Mouse (Mus musculus) fat pad, adult 2 months (tissue): ENCODE measurements at regions not wholly inside any gene's neighbourhood (a gene's known extent, or its start where the extent isn't known, plus 50 kb on each side); places are given as distances from the start of the nearest gene placed in this dataset.

Experiments used
- DNase-seq: peaks from one replicate; pipeline ENCODE4 v3.0.0-alpha.2; 2011; ENCODE audit warnings: low read depth, low spot score; ENCODE audit errors: extremely low read depth

DNA sequence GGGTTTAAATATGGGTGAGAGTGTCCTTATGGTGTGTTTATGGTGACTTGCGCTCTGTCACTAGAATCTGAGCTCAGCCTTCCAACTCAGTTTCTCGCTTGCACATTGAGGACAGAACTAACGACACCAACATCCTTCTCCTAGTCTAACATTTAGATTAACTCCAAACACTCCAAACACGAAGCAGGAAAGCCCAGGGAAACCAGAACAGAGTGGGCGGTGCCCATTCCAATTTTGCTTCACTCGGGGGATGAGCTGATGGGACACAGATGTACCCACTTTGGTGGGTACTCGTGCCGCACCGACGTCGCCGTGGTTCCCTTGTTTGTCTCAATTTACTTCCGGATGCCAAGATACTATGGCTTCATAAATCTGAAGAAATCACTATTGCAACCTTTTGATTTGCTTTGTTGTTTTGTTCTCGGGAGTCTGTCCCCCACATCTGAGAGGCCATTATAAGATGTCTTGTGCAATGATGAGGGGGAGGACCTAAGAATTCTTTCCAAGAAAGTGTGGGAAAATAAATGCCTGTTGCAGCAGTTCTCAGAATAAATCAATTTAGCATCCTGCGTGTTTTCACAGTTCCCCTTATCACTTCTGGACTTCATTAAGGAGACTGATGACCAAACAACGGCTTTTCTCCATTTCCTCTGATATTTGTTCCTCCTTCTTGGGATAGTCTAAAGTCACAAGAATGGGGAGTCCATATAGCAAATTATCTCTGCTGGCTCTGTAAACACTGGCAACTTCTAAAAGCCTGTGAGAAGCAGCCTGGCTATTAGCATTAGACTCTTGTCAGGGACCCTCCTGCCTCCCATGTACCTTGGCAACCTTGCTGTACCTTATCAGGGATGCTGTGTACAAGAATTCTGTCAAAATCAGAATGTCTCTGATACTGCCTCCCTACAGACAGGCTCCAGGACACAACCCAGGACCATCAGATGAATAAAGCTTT is 96.2 kb upstream of the Klf9 start:
- no peak for DNase-seq

DNA sequence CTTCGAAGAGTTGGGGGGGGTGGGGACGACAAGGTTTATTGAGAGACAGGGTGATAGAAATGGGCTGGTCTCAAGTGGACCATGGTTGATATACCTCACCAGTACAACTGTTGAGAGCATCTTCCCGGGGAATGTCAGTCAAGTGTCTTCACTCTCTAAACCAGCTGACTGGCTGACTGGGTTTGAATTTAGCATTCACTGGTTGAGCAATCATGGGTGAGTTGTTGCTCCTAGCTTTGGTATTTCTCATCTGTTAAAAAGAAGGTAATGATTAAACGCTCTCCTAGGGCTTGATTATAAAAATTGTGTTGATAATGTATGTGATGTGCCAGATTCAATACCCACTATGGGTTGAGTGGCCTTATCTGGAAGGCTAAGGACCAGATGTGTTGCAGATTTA is 89.6 kb upstream of the Klf9 start:
- DNase-seq: no peak

DNA sequence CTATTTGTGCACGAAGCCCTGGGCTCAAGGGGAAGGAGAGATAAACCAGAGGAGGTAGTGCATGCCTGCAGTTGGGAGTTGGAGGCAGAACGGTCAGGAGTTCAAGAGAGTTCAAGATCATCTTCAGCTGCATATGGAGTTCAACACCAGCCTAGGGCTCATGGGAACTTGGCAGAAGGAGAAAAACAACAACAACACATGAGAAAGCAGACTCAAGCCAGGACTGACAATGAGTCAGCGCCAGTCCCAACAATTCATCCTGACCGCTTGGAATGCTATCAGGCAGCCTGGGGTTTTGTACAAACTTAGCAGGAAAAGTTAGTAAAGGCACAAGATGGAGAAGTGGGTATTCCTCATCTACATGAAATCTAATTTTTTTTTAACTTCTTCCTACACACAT is 86.6 kb upstream of the Klf9 start:
- DNase-seq: no peak

DNA sequence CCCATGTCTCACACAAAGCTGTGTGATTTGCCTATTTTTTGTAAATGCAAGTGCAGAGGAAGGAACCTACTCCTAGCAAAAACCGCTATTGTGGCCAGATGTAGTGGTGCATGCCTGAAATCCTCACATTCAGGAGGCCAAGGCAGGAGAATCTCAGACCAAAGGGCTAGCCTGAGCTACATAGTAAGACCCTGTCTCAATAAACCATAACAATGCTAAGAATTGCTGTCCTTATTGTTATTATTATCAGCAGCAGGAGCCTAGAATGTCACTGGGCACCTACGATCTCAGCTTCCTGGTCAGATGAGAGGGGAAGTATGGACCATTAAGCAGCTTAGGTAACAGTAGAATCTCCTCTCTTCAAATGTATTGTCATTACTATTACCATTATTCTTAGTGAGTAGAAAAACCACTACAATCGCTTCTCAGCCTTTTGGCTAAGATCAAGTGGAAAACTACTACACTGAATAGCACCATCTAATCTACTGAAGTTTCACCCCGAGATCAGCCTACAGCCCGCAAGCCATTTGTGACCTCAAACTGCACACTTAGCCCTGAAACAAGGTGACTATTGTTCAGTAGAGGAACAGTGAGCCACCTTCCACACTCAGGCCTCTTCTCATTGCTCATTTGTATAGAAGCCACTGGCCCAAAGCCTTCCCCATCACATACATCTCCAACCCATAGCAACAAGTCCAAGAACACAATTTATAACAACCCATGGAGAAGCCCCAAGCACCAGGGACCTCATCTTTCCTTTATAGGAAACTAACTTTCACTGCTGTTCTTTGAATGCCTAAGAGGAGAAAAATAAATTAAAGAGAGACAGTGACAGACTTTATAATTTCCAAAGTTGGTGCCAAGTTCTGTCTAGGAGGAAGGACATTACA is 84.9 kb upstream of the Klf9 start:
- no peak for DNase-seq

DNA sequence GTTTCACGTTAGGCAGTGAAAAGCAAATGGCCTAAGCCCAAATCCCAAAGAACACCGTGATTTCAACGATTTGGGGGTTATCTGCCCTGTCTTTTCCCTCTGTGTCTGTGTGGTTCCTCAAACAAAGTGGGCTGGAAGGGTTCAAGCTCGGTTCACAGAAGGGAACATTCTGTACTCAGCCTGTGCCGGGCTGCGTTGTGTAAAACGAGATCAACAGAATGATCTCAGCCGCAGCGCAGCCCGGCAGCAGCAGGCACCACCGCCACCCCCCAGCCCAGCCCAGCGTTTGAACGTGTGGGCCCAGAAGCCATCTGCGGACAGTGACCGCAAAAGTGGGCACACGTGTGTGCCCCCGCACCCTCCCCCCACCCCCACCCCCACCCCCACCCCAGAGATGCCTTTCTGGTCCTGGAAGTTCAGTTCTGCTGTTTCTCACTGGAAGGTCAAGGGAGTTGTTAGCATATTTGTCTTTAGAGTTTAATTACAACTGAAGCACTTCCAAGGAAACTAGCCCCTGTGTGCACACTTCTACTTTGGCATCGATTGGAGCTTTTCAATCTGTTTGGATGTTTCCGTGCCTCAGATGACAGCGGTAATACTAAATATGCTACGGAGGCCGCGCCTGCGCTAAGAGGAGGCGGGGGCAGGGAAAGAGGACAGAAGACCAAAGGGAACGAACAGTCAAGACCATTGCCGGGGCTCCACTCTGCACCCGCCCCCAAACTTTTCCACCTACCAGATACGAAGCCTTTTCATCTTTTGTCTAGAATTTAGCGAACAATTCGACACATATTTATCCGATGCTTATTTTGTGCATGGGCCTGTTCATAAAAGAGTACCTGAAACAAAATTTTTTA is 83.9 kb upstream of the Klf9 start:
- no peak for DNase-seq

DNA sequence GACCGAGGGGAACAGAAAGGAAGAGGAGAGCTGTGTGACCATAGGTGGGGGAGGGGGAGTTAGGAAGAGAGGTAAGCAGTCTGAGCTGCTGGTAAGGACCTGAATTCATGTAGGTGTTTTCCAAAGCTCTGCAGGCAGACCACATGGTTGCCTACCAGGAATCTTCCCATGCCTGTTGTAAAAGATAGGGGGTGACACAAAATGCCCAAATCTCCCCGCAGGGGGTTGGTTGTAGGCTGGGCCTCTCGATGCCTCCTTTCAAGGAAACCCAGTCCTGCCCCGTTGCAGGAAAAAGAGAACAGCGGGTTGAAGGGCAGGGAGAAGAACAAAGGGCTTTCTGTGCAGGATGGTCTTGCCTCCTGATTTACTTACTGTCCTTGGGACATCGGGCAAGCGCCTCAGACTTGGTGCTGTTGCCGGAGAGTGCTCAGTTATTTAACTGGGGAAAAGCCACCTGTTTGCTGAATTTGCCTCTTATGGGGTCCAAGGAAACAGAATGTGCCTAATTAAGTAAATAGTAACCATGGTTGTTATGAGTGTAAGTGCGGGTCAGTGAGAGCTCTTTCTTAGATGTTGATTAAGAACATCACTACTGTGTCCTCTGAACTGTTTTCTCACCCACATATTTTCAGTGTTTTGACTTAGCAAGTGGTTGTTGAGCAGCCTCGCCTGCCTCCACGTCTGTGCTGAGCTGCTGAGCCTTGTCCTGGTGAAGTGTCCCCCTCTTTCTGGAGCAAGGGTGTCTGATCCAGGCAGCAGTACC is 83.1 kb upstream of the Klf9 start:
- DNase-seq: no peak

DNA sequence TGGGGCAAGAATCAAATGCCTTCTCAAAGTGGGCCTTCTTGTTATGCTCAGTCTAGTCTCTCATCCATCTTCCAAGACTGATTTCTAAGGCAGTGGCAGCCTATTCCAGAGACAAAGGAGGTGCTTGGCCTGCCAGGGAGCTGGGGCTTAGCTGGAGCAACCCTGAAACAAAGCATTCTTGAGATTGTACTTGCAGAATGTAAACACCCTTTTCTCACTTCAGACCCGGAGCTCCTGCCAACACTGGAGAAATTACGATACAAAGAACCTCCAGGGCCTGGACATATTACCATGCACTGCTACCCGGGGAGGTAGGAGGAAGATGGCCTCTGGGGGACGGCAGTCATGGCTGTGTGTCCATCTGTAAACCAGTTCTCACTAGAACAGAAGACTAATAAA is 82.5 kb upstream of the Klf9 start:
- no peak for DNase-seq

DNA sequence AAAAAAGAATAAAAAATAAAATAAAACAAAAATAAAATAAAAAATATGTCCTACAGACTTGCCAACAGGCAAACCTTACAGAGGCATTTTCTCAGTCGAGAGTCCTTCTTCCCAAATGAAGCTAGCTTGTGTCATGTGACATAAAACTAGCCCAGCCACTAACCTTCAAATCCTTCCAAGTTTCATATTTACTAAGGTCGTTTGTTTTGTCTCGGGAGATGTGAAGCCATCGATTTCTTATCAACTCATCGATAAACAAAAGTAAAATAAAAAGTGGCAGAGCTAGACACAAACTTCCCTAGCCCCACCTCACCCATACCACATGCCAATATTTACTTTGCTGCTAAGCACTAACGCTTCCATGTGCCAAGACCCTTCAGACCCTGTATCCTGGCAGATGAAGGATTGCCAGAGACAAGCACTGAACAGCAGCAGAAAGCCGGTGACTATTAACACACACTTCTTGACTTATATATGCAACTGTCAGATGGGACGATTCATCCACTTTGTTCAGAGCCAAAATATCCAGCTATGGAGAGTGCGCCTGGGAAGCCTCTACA is 79.9 kb upstream of the Klf9 start:
- DNase-seq: no peak

DNA sequence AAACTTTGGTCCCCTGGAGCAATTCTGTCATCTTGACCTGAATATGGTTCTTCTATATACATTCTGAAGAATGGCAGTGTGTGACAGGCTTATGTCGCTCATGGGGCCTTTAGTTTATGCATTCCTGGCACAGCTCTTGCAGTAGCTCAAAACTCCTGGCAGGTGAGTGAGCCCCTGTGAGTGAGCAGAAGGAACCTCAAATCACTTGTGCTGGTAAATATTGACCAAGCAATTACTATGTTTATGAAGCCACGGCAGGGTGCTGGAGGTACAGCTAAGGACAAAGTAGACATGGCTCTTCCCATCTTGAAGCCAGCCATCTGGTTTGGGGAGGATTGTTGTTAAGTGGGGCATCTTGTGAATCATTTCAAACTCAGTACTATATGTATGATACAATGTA is 79.1 kb upstream of the Klf9 start:
- no peak for DNase-seq

DNA sequence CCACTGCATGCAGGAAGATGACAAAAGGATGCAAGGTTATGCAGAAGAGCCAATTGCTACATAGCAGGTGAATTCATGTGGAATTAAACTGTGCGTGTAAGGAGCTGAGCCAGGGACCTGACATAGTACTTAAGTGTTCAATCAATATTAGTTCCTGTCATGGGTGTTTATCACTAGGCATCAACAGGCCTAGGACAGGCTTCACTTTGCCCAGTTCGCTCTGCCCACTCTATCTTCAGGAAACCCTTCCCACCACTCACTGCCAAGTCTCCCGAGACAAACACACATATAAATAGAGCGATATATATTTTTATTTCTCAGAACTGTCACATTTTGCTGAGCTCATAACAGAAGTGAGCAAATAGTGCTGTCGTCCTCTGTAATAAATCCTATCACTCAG is 78.2 kb upstream of the Klf9 start:
- no peak for DNase-seq

DNA sequence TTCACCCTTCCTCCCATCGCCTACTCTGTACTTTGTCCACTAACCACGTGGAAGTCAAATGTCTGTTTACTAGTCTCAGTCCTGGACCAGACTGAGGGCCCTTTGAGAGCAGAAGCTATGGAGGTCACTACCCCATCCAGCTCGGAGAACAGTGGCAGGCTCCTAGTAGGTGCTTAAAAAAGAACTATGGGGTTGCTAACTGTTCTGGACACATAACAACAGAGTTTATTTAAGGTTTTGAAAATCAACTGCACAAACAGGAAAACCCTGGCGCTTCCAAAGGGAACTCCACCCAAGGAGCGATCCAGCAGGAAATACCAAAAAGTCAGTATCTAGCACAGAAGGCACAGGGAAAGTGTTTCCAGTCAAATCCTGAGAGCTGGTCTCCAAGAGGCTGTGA is 75.5 kb upstream of the Klf9 start:
- DNase-seq: no peak

DNA sequence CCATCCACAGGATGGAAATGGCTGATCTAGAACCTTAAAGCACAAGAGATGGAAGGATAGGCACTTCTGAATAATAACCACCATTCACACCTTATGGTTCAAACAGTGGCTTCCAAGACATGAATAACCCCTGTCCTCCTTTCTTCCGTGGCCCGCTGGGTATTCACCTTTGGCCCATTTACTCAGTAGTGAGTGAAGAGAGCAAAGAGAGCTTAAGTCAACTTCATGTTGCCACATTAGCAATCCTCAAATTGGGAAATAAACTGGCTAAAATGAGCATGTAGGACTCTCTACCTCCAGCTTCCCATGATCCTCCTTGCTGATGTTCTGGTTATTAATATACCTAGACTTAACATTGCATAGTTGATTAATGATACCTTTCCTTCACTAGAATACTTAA is 74.3 kb upstream of the Klf9 start:
- DNase-seq: peak; percentile 21

DNA sequence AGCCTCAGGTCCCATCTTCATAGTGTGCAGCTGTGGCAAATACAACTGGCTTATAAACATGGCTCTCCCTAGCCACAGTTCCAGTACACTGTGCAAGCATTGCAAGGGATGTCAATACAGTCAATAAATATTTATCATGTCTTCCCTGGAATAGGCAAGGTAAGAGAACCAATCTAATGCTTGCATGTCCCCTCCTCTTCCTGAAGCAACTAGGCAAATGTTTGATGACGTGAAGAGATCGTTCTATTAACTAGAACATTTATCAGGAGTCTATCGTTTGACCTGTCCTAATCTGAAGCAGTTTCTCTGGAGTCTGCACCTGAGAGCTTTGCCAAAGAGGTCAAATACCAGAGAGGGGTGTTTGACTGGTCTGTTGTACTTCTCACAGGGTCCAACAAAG is 72.4 kb upstream of the Klf9 start:
- DNase-seq: no peak

DNA sequence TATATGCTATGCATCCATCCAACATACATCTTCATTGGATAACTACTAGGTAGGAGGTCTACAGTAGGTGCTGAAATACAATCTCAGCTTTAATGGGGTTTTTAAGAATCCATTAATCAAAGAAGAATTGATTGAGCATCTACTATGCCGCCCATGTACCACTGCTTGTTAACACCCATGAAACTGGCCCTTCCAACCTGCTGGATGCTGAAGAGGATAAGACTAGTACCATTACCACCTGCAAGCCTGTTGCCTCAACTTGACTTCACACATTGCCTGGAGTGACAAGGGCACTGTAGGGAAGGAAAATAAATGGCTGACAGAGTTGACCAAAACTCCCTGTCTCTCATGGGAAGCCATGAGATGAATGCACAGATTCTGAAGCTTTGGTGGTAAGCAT is 71.4 kb upstream of the Klf9 start:
- DNase-seq: no peak

DNA sequence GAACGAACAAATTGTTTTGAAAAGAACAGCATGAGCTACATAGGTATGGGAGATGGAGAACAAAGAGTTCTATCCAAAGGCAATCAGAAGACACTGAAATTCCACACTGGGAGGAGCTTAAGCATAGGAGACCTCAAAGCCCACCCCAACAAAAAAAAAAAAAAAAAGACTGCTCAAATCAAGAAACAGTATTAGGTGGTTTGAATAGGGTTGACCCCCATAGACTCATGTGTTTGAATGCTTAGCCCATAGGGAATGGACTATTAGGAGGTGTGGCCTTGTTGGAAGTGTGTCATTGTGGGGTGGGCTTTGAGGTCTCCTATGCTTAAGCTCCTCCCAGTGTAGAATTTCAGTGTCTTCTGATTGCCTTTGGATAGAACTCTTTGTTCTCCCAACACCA is 70.0 kb upstream of the Klf9 start:
- DNase-seq: no peak

DNA sequence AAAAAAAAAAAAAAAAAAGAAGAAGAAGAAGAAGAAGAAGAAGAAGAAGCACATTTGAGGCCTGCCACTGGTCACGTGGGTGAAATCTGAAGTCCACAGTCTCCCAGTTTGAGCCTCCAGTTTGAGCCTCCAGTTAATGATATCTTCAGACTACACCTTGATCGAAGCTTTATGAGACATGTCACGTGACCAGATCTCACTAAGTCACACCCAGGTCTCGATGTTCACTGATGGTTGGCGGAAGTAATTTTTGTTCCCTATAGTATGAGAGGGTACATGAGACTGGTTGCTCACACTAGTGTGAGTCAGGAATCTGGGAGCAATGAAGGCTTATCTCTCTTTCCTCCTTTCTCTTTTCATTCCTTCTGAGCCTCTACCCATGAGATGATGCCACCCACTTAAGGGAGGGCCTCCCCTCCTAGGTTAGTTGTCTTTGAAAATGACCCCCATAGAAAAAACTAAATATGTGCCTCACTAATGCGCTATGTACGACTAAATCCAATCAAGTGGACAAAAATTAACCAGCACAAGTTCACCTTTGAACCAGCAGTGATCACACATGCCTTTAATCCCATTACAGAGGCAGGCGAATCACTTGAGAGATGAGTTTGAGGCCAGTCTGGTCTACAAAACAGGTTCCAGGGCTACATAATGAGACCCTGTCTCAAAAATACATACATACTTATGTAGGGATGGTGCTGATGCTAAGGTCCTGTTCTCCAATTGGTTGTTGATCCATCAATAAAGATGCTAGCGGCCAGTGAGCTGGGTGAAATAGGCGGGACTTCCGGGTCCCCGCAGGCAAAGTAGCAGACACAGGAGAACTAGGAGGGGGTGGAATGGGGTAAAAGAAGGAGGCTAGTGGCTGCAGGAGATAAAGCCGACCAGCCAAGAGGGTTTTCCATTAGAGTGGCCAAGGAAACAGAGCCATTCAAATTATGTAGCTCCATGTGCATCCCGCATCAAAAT is 66.1 kb upstream of the Klf9 start:
- no peak for DNase-seq

DNA sequence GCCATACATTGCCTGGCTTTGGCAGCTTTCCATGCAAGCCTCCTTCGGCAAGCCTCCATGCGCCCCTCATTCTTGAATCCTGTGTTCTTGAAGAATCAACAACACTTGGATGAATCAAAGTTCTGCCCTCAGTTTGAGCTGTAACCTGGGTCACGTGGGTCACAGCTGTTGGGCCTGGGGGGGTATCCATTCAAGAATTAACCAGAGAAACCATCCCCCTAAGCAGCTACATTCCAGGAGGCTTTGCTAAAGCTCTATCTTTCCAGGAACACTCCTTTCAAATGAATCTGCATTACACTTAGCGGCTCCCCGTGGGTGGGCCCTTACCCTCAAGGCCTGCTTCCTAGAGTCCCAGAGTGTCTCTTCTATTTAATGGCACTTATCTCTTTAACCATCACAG is 65.2 kb upstream of the Klf9 start:
- no peak for DNase-seq

DNA sequence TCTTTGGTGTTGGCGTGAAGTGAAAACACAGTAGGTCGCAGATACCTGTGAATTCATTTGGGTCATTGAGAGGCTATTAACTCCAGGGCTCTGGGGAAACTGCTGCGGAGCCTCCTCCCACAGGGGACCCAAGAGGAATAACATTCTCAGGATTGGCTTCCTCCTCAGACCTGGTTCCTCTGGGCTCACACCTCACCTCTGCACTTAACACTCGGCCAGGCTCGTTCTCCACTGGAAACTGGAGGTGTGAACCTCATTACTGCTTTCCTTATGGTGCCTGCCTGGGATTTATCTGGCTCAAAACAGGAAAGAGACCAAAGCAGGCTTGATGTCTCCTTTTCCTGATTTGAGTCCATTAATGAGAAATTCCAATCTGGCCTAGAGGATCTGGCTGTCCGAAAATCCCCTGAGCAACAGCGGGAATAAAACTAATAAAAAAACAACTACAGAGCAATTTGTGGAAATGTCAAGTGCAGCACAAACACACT is 55.8 kb upstream of the Klf9 start:
- DNase-seq: no peak

DNA sequence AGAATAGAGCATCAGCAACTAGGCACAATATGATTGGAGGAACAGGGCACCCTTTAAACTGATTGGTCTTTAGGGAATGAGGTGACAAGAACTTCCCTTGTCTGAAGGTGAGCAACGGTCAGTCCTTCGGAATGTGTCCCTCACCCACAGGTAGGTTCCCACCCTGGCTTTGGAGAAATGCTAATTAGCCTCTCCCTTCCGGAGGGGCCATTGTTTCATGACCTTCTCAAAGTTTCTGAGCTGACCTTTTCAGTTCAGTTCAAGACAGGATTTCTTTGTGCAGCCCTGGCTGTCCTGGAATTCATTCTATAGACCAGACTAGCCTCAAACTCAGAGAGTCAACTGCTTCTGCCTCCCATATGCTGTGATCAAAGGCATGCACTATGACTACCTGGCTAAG is 53.5 kb upstream of the Klf9 start:
- DNase-seq: no peak
